Mouse (Mus musculus) left cerebral cortex, postnatal 25 days (tissue): Measurements from ENCODE around the gene Ulk3. TPM values are rescaled to one million over a fixed set of nuclear protein-coding genes. Genes with fewer than 3 reads are reported as not detected.

Source experiments
- DNase-seq, 2 experiments: peaks; one replicate each; pipeline ENCODE4 v3.0.0; 2022; ENCODE audit warnings: low spot score in 2 of 2, mixed read lengths in 1 of 2
- intact Hi-C: fragments of 180-260 bp; cut with DNase I; formaldehyde crosslinking; loops from one replicate; pipeline ENCODE4 v1.15.1; 2025
- total RNA-seq, 2 experiments: library from RNA; stranded (reverse); gene quantifications; 2 replicates each; pipeline ENCODE4 v1.2.3; 2021

Ulk3 gene
- total RNA-seq, 2 experiments from 2014 or later, result 25.5 to 34.4 TPM

DNA sequence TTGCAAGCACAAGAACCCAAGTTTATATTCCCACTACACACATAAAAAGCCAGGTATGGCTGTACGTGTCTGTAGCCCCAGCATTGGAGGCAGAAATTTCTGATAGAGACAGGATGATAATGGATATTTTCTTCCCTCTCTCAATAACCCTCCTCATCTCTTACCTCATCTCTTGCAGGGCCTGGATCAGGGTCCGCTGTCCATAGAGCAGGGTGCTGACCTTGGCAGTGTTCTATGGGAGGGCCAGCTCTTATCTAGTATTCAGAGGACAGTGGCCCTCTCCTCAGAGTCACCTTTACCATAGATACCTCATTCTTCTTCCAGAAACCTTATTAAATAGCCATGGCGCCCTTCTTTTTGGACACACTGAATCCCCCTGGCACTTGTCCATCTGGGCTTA, 20.6 kb downstream of the Ulk3 start:
- no peak for DNase-seq
- intact Hi-C loops, result no loop called here

DNA sequence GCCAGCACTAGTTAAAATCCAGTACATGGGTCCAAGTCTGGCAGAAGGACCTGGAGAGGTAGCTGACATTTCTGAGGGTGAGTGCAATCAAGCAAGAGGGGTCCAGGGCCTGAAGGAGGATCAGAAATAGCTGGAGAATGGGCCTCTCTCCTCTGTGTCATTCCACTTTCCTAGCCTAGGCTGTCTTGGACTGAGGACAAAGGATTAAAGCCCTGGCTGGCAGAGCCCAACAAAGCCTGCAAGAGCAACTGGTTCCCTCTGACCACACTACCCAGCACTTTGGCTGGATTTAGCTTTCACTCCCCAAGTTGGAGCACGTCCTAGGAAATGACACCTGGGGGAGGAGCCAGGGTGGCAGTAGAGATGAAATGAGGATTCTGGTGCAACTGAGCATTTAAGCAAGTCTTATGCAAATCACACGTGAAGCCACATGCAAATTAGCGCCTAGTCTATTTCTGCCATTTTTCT, 21.1 kb downstream of the Ulk3 start:
- DNase-seq, result peak in 1 of 2 experiments; percentile 68
- intact Hi-C loops, result no loop called here

DNA sequence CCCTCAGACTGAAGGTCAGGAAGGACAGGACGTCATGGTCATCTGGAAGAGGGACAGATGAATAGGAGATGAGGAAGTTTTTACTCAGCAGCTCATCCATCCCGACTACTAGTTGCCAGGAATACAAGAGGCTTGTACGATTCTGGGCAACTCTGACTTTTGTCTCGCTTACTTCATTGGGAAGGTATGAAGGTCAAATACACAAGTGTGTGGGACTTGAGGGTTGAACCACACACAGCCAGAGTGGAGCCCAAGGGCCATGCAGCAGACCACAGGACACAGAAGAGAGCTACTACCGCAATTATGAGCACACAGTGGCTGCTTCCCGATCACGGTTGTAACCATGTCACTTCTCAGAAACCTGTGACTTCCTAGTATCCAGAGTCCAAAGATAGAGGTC, 23.3 kb downstream of the Ulk3 start:
- DNase-seq, result no peak
- intact Hi-C loops, result no loop called here

DNA sequence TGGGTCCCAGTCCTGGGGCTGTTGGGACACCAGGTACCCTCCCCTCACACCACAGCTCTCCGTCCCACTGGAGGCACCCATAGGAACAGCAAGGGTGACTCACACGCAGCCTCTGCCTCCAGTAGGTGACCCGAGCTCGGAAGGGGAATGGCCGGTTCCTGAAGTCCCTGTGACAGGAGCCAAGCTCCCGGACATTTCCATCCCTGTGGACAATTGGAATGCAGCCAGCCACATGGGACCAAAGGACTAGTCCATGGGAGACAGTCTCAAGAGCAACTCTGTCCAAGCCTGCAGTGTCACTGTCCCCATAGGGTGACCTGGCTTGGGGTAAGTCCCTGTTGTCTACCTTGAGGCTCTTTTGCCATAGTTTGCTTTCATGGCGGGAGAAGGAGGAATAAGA, 24.7 kb downstream of the Ulk3 start:
- intact Hi-C loops, result no loop called here

DNA sequence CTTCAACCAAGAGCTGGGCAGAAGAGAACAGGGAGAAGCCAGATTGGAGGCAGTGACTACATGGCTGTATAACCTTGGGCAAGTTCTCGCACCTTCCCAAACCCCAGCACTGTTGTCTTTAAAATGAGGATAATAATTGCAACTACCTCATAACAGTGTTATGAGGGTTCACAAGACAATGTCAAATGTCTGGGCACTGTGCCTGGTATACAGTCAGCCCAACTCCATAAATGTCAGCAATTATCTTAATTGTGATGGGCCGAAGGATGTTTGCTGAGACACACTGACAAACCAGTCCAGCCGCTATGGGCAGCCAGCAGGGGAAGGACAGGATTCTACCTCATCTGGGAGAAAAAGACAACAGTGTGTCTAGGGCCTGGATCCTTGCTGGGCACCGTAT, 25.5 kb downstream of the Ulk3 start:
- no peak for DNase-seq
- intact Hi-C loops, result no loop called here

More for the DNA sequence above, 24.7 kb downstream of the Ulk3 start:
- no peak for DNase-seq

DNA sequence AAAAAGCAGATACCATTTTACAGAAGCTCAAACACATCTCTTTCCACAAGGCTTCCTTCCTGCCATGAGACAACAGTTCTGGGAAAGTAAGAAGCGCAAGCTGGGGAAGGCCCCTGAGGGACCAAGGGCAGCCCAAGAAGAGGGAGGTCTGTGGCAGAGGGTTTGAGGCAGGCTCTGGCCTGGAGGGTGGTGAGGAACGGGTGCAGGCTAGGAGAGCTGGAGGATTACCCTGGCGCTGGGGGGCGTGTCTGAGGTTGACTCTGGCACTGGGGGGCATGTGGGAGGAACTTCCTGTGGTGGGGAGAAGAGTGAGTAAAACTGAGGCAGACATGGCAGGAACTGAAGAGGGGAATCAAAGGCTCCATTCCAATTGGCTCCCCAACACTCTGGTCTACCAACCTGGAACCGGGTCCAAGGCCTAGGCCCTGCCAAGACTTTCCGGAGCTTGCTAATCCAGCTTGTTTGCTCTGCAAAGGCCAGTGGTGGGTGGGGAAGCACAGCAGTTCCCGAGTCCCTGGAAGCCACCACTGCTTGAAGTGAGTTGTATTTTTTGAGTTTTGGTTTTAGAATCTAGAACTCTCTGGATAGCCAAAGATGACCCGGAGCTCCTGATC, 28.4 kb downstream of the Ulk3 start:
- no peak for DNase-seq
- intact Hi-C loops, result no loop called here

DNA sequence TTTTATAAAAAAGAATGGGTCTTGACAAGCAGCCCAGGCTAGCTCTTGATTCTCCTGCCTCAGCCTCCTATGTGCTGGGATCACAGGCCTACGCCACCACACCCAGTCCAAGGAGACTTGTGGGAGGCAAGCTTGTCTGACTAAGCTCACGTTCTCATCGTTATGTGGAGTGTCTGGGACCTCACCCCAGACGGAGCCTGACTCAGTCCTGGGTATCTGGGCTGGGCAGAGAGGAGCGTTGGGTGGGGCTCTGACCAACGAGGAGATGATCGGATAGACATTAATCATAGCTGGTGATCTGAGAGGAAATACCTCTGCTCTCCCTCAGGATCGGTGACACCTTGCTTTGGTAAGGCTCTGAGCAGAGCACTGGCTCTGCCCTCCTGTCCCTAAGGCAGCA, 29.6 kb downstream of the Ulk3 start:
- intact Hi-C loops, result no loop called here
- DNase-seq, result no peak

DNA sequence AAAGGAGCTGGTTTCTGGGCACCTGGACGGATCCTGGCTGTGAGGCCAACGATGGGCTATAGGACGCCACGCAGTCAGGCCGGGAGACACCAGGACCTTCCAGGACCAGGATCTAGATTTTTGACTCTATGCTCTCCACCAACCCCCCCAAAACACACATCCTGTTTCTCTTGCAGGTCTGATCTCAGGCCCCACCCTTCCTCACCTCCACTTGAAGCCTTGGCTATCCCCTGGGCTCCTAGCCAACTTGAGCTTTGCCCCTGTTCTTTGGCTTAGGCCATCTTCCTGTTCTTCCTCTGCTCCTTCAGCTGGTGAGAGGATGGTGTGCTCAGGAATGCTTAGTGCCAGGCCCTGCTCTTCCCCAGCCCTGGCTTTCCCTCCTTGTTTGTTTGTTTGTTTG, 31.4 kb downstream of the Ulk3 start, which contains the start of gene Lman1l:
TSS of gene Lman1l (minus strand) at position 101 of the 400 bp plus-strand sequence.
- intact Hi-C loops, result no loop called here
- DNase-seq, result no peak

DNA sequence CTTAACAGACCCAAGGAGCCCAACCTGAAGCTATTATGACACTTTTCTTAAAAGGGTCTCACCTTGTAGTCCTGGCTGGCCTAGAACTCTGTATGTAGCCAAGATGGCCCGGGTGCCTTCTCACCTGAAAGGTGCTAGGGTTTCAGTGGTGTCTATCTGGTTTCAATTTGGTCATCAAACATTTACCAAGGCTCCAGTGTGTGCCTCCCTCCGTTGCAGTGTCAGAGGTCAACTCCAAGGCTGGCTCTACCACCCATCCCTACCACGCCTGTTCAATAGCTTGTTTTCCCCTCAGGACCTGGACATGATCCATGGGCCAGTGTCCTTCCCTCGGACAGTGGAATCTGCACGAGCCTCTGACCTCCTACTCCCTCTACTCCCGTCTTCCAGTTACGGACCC, 35.0 kb downstream of the Ulk3 start:
- DNase-seq, result no peak
- intact Hi-C loops, result no loop called here

DNA sequence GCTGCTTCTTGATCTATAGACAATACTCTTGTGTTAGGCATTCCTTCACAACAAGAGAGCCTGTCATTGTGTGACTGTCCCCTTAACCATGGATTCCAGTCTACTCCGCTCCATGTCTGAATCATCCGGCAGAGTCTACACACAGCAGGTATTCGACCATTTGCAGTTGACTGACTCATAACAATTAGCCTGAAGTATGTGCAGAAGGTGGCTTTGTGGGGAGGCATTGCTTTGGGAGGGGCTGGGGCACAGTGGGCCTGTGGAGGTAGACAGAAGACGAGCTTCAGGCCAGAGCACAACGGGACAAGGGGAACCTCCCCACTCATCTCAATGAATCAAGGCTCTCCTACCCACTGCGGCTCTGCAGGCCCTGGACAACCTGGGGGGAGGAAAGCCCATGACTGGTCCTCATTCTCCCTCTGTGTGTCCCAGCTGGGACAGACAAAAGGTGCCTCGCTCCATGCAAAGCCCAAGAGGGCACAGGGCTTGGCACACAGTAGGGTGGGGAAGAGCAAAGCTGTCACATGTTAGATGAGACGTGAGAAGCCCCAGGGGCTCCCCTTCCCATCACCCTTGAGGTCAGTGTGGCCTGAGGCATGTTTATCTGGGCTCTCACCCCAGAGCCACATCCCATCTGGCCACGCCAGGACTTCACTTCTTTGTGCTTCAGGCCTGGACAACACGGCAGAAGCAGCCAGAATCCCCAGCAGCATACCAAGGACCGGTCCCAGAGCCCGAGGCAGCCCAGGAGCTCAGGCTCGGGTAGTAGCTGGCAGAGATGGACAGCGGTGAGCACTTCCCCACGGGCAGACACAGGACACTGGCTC, 36.6 kb downstream of the Ulk3 start:
- intact Hi-C loops, result no loop called here
- DNase-seq, result no peak

DNA sequence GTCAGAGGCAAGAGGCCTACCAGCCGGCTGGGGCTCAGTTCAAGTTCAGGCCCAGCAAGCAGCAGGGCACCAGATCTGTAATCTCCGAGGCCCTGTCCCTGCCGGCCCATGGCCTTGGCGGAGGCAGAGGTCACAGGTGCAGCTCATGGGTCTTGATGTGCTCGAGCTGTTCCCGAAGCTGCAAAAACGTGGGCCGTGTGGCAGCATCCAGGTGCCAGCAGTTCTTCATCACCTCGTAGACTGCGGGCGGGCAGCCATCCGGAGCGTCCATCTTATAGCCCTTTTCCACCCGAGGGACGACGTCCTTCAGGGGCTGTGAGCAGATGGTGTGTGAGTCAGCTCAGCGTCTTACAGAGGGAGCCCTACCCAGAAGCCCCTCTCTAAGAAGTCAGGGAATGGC, 37.9 kb downstream of the Ulk3 start:
- intact Hi-C loops, result no loop called here
- DNase-seq, result no peak

DNA sequence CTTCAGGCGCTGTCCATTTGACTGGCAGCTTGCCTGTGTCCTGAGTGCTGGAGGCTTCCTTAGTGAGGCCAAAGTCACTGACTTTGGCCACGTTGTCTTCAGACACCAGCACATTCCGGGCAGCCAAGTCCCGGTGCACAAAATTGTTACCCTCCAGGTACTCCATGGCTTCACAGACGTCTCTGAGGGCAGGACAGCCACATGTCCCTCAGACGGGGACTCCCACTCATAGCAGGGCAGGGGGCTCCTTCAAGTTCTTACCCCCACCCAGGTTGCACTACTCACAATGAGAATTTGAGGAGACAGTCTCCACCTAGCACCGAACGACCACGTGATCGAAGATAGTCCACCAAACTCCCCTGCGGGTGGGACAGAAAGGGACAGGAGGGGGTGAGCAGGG, 38.6 kb downstream of the Ulk3 start:
- intact Hi-C loops, result loop anchor here (2.0 kb wide), 1 partner anchor 17 kb away; no protein-coding TSS in a partner anchor
- no peak for DNase-seq

DNA sequence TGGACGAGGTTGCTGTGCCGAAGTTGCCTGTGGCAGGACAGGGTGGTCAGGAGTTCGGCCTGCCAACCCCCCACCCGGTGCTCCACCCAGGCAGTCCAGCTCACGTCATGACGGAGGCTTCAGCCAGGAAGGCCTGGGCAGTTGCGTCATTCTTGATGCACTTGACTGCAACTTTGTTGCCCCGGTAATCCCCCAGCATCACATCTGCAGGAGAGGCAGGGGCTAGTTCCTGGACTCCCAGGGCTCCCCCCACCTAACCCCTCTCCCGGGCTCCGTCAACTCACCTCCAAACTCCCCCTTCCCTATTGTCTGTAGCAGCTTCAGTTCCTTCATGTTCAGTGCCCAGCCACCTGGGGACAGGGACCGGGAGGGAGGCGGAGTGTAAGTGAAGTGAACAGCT, 39.5 kb downstream of the Ulk3 start:
- intact Hi-C loops, result loop anchor here (1.0 to 2.0 kb wide), 2 partner anchors 16 to 27 kb away; no protein-coding TSS in a partner anchor

DNA sequence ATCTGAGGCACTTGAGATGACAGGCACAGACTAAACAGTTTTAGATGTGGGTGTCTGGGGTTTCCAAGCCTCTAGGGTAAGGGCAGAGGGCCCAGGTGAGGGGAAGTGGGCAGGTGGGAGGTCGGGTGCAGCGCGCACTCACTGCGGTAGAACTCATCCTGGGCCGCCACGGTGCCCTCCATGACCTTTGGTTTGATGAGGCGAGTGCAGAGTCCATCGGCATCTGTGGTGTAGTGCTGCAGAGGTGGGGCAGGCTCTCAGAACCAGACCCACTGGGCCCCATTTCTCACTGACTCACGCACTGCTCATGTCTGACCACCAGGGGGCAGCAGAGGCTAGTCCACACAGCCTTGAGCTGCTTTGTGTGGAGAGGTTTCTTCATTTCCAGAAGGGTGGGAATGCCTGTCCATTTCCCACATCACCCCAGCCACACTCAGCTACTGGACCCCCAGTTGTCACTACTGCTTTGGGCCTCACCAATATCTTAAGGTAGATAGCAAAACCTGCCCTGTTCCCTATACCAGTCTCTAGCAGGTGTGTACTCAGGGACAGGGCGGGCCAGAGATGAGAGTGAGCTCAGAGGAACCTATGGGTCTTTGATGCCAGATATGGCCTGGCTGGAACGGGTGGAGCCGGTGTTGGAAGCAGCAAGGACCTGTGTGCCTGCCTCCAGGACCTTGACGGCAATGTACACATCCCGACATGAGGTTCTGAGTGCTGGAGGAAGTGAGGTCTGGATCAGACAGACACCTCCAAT, 40.0 kb downstream of the Ulk3 start:
- DNase-seq, result peak; percentile 71
- intact Hi-C loops, result loop anchor here (1.0 to 2.0 kb wide), 2 partner anchors 16 to 26 kb away; no protein-coding TSS in a partner anchor

More for the DNA sequence above, 39.5 kb downstream of the Ulk3 start:
- no peak for DNase-seq

DNA sequence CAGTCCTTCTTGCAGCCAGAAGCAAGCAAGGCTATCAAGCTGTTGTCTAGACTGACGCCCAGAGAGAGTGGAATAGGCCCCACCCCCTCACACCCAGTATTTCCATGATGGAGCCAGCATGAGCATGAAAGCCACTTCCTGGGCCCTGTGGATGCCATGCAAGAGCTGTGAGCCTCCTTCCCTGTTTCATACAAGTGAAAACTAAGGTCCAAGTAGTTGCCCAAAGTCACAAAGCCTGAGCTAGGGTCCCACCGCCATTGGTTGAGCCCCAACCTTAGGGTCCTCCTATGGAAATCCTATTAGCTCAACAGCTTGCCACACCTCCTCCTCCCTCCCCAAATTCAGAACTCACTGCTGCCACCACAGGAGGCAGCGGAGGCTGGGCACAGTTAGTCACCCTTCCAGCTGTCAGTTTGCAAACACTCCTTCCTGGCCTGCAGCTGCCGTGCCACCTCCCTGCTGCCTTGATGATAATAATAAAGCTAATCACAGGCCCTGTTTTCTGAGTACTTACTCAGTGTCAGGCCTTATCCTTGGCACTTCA, 44.3 kb downstream of the Ulk3 start:
- DNase-seq, result peak; percentile 43 to 69
- intact Hi-C loops, result no loop called here

DNA sequence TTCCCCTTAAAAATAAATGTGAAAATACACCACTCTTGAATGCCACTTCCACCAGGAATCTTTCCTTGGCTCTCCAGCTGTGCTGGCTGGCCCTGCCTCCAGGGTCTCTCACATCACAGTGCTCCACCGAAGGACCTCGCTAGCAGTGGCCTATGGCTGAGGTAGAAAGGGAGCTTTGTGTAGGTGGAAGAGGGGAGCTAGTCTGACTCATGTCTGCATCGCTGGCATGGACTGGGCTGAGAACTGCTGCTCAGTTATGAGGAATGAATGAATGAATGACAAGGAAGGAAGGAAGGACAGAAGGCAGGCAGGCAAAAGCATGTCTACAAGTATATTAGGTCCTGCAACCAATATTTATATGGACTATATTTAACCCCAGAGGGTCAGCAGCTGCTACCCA, 48.0 kb downstream of the Ulk3 start:
- intact Hi-C loops, result no loop called here
- DNase-seq, result no peak

DNA sequence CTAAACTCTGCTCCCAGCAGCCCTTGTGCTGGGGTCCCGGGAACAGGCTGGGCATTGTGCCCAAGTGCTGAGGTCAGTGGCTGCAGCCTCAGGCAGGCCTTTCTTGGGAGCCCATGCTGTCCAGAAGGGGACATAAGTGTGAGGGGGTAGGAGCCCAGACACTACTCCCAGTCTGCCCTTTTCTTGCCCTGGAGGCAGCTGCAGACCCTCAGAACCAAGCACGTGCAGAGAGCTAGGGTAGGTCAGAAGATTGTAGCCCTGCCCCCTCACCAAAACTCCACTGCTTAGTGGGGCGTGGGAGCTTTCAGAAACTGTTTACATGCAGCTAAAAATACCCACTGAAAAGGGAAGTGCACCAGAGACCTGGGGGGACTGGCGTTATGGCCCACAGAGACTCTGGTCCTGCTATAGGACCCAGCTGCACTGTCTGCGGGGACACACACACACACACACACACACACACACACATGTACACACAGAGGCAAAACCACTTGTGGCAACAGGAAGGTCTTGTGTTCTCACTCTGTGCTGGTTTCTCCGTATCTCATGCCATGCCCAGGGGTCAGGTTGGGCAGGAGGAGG, 48.6 kb downstream of the Ulk3 start:
- DNase-seq, result peak; percentile 46 to 47
- intact Hi-C loops, result no loop called here

DNA sequence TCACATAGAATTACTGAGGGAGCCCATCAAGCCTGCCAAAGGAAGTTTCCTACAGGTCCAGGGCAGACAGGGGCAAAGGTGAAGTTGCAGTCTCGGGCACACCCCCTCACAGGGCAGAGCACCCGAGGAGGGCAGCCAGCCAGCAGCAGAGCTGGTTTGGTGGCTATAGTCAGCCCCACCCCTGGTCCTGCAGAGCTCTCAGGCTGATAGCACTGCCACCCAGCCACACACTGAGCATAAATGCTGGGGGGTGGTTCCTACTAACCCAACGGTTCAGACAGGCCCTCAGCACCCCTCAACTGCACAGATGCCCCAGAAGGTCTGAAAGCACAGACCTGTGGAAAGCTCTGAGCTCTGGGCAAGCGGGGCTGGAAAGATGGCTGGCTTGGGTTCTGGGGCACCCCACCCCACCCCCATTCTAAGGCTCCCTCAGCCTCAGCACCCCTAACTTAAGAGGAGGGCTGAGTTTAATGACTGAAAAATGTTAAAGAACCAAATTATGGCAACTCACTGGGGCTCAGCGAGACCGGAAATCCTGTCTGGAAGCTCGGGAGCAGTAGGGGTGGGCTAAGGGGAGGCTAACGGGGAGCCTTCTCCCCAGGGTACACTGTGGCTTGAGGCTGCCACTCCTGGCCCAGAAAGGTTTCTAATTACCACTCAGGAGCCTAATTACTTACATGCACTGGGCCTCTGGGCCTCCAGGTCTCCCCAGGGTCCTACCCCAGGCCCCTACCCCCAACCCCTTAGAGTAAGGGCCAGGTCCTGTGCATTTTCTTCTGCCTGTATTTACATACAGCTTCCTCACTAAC, 49.6 kb downstream of the Ulk3 start:
- DNase-seq, result no peak
- intact Hi-C loops, result no loop called here
